Mouse (Mus musculus): ENCODE measurements around the gene Gm28891. TPM values are rescaled to one million over a fixed set of nuclear protein-coding genes. Genes with fewer than 3 reads are reported as not detected.

The Gm28891 gene
- not detected for polyA plus RNA-seq (2017; shearing (Covaris generic))

DNA sequence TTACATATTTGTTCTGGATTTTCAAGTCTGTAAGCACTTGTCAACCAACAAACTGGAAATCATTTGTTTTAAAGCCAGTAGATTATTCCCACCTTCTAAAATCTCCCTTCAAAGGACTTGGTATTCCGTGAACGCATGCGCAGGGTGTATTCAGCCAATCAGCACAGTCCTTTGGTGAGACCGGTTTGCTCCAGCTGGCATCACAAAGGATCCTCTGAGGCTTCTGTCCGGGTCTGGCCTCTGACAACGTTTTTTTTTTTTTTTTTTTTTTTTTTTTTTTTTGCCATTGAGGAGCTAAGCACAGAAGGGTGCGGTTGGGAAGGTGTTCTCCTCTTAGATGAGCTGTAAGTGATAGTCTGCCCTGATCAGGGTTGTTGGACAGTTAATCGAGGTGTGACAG, at the start of gene Gm28891:
Gene Gm28891 (plus strand): TSS at position 301 of the 400 bp plus-strand sequence.

Data from activated CD4-positive, CD25-positive, alpha-beta regulatory T cell, adult 9 weeks (primary cell).